Mouse (Mus musculus): ENCODE results near the gene Ergic3. TPM values are rescaled to one million over a fixed set of nuclear protein-coding genes. Genes with fewer than 3 reads are reported as not detected.
A peak's percentile ranks its signal among the peaks of the same experiment; 100 is the strongest.

The Ergic3 gene
- 160 TPM in 2 replicates for total RNA-seq (2014; fragmentation: Nextera tagmentation)
- total RNA-seq (2017), result 68.0 and 100 TPM in 2 replicates

DNA sequence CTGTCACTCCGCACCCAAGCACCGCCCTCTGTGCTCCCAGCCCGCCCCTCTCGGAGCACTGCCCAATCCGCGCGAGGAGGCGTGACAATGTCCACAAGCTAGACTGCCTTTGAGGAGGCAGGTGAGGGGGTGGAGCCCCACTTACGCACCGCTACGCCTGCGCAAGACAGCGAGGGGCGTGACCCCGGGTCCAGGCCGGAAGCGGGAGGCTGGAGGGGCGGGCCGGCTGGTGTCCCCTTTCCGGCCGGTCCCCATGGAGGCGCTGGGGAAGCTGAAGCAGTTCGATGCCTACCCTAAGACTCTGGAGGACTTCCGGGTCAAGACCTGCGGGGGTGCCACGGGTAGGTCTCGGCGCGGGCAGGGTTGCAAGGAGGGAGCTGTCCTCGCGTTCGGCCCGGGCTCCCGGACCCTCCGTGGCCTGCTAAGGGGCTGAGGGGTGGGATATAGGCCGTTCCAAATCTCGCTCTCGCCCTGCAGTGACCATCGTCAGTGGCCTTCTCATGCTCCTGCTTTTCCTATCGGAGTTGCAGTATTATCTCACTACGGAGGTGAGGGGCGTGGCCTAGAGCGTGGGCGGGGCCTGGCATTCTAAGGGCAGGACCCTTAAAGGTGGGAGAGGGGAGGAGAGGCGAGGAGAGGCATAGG is at the start of gene Ergic3, which contains the start of gene 6430550D23Rik:
TSS of gene Ergic3 (plus strand) at position 158 of the 645 bp plus-strand sequence.
TSS of gene 6430550D23Rik (minus strand) at position 90 of the 645 bp plus-strand sequence.
- ATAC-seq (replicated peaks; ENCODE audit: low FRiP score, low TSS enrichment, poor library complexity, severe bottlenecking), result peak; percentile 98

GRCm38 (mm10) chr2:155959981-155960380 is 47.9 kb upstream of the Ergic3 start:
- no peak for ATAC-seq (replicated peaks; ENCODE audit: low FRiP score, low TSS enrichment, poor library complexity, severe bottlenecking)

DNA sequence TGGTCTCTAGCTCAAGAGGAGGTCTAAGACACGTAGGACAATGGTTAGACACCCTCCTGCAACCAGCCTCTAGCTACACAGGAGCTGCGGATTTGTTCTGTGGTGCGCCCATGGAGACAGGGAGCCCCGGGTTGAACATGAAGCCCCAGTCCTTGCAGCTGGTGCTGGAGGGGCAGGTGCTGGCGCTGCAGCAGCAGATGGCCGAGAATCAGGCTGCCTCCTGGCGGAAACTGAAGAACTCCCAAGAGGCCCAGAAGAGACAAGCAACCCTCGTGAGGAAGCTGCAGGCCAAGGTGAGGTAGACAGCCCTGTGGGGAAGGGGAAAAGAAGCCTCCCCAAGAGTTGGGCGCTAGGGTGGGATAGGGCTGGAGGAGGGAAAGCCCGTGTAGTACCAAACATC is 46.0 kb upstream of the Ergic3 start:
- no peak for ATAC-seq (replicated peaks; ENCODE audit: low FRiP score, low TSS enrichment, poor library complexity, severe bottlenecking)

DNA sequence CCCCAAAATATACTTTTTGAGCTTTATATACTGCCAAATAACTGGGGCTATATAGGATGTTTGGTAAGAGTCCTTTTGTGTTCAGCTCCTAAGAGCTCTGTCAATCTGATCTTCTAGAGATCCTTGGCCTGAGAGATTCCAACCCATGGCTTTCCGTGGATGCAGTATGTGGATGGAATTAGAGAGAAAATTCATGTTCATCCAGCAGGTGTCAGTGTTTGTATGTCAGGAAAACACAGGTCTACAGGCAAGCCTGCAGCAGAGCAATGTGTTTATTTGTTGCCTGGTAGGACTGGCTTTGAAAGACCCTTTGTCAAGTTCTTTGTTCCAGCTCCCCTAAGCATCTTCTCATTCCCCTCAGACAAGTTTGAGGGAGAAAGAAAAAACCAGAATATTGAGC is 44.9 kb upstream of the Ergic3 start:
- 0 out of 2 replicates have a peak, but pooled peaks have one; percentile 40 for ATAC-seq (replicated peaks; ENCODE audit: low FRiP score, low TSS enrichment, poor library complexity, severe bottlenecking)

DNA sequence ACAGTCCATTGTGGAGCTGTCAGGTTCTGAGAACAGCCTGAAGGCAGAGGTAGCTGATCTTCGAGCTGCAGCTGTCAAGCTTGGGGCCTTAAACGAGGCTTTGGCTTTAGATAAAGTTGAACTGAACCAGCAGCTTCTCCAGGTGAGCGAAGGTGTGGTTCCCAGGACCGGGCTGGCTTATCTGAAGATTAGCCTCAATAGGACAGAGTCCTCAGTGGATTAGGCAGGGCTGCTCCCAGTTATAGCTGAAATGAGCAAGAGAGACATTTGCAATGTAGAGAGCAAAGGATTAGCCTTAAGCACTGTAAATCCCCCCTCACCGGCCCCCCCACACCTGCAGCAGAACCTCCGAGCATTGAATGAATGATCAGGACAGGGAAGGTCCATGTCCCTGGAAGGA is 34.5 kb upstream of the Ergic3 start:
- ATAC-seq (replicated peaks; ENCODE audit: low FRiP score, low TSS enrichment, poor library complexity, severe bottlenecking), result no peak

DNA sequence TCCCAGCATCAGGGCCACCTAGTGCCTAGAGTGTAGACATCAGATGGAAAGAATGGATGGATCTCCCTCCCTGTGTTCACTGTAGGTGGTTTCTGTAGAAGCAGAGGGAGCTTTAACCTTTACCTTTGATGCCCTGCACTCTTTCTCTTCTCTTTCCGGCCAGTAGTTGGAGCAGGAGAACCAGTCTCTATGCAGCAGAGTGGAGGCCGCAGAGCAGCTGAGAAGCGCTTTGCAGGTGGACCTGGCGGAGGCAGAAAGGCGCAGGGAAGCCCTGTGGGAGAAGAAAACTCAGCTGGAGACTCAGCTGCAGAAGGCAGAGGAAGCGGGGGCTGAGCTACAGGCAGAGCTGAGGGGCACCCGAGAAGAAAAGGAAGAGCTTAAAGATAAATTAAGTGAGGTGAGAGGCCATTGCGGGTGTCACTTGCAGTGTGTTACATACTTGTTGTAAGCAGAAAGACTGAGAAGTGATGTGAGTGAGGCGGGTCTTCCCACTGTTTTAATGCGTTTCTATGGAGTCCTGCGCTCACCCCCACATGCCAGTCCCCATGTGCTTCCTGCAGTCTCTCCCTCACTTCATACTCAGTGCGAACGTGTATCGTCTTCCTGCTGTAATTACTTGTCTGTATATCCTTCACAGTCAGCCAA is 33.6 kb upstream of the Ergic3 start:
- ATAC-seq (replicated peaks; ENCODE audit: low FRiP score, low TSS enrichment, poor library complexity, severe bottlenecking), result no peak

DNA sequence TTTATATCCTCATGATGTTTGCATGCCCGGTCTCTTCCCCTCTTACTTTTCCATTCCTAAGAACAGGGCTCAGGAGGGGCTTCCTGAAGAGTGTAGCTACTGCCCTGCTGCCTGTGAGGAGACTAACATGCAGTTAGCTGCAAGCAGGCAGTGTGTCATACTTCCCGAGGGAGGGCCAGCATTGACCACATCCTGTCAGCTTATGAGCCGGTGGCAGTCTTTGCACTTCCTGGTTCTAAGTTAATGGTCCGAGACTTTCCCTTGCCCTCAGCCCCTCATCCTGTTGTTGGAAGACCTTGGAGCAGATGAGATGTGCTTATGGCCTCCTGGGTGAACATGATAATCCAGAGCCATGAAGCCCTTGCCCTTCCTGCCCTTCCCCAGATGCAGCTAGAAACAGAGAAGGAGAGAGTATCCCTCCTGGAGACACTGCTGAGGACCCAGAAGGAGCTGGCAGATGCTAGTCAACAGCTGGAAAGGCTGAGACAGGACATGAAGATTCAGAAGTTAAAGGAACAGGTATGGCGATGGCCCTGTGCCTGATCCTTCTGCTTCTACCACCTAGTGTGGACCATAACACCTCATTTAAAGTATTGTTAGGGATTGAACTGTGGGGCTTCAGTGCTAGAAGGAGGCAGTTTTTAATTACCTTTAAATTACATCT is 28.4 kb upstream of the Ergic3 start:
- no peak; the same call in 1 of the 2 replicates for ATAC-seq (replicated peaks; ENCODE audit: low FRiP score, low TSS enrichment, poor library complexity, severe bottlenecking)

DNA sequence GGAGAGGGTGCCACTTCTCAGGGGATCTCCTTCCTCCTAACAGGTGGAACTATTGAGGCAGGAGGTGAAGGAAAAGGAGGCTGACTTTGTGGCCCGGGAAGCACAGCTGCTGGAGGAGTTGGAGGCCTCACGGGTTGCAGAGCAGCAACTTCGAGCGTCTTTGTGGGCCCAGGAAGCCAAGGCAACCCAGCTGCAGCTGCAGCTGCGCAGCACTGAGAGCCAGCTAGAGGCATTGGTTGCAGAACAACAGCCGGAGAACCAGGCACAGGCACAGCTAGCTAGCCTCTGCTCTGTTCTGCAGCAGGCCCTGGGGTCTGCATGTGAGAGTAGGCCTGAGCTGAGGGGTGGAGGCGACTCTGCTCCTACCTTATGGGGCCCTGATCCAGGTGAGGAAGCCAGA is 22.1 kb upstream of the Ergic3 start:
- ATAC-seq (replicated peaks; ENCODE audit: low FRiP score, low TSS enrichment, poor library complexity, severe bottlenecking), result no peak

DNA sequence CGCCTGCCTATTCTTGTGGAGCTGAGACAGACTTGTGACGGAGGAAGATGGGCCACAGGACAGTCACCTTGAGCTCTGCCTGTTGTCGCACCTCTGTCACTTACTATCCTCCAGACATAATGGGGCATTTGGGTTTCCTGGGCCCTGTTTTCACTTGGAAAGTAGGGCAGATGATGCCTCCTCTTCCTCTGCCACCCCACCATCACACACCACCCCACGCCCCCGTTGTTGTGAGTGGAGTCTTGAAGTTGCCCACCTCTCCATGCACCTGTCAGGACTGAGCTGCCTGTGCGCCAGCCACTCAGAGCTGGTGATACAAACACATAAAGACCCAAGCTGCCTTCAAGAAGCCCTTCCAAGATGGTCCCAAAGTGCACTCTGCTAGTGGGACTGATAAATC is 20.7 kb upstream of the Ergic3 start:
- ATAC-seq (replicated peaks; ENCODE audit: low FRiP score, low TSS enrichment, poor library complexity, severe bottlenecking), result no peak

- peak; percentile 93 for ATAC-seq (replicated peaks; ENCODE audit: low FRiP score, low TSS enrichment, poor library complexity, severe bottlenecking)
Observed at GRCm38 (mm10) chr2:155989085-155989484, 18.8 kb upstream of the Ergic3 start.

DNA sequence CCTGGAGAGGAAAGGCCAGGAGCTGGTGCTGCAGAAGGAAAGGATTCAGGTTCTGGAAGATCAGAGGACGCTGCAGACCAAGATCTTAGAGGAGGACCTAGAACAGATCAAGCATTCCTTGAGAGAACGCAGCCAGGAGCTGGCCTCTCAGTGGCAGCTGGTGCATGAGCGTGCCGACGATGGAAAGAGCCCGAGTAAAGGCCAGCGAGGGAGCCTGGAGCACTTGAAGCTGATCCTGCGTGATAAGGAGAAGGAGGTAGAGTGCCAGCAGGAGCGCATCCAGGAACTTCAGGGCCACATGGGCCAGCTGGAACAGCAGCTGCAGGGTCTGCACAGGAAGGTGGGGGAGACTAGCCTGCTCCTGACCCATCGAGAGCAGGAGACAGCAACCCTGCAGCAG is 16.7 kb upstream of the Ergic3 start:
- no peak for ATAC-seq (replicated peaks; ENCODE audit: low FRiP score, low TSS enrichment, poor library complexity, severe bottlenecking)

- ATAC-seq (replicated peaks; ENCODE audit: low FRiP score, low TSS enrichment, poor library complexity, severe bottlenecking), result peak; percentile 42
Observed at GRCm38 (mm10) chr2:155991863-155992321, 16.0 kb upstream of the Ergic3 start.

DNA sequence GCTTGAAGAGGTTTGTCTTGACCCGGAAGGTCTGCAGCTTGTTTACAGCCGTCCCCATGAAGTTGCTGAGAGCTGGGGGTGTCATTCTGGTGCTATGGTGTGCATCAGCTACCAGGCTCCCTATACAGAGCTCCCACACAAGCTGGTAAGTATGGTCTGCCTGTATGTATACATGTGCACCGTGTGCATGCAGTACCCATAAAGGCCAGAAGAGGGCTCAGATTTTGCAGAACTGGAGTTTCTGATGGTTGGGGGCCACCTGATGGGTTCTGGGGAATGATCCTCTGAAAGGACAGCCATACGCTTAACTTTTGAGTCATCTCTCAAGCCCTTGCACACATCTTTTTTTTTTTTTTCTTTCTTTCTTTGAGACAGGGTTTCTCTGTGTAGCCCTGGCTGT is 2.5 kb upstream of the Ergic3 start:
- ATAC-seq (replicated peaks; ENCODE audit: low FRiP score, low TSS enrichment, poor library complexity, severe bottlenecking), result no peak

DNA sequence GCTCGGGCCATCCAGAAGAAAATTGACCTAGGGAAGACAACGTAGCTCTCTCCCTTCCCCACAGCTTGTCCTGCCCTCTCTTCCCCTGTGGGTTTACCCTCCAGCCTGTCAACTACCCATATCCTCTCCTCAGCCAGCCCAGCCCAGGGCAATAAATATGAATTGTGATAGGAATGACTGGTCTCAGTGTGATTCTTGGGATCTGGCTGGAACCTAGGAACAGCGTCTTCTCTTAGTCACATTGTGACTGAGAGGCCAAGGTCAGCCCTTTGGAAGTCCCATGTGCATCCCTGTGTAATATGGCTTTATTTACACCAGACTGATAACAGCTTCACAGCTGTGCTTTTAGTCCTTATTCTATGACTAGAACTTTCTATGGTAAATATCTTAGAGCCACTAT is 10.3 kb downstream of the Ergic3 start:
- ATAC-seq (replicated peaks; ENCODE audit: low FRiP score, low TSS enrichment, poor library complexity, severe bottlenecking), result no peak

DNA sequence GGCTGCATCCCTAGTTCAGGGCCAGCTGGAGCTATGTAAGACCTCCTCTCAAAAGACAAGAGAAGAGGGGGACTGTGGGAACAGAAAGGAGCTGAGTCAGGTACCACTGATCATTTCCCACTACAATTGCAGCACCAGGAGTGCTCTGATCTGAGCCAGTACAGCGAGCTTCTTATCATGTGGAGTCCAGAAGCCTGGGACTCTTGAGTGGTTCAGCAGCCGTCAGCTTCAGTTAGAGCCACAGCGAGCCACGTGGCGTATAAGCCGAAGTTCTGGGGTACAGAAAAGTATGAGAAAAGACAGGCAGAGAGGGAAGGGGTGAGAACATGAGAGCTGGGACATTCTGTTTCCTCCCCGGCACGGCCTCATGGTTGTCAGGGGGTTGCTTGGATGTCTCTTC is 13.4 kb downstream of the Ergic3 start:
- peak; percentile 84 for ATAC-seq (replicated peaks; ENCODE audit: low FRiP score, low TSS enrichment, poor library complexity, severe bottlenecking)

- 0 out of 2 replicates have a peak, but pooled peaks have one; percentile 24 for ATAC-seq (replicated peaks; ENCODE audit: low FRiP score, low TSS enrichment, poor library complexity, severe bottlenecking)
Observed at GRCm38 (mm10) chr2:156021765-156022164, 13.9 kb downstream of the Ergic3 start.

DNA sequence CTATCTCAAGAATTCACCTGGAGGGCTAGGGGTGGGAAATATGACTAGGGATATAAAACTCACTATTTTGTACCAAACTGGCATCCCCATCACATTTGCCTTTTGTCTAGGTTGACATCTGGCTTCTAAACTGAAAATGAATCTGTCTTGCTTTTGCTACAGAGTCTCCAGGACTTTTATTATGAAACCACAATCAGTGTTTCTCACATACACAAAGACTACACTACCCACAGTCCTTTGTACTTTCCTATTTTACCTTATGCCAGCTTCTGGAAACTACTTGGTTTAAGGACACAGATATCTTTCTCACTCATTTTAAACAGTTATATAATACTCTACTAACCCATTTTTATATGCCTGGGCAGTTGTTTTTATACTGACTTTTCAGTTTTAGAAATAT is 17.6 kb downstream of the Ergic3 start:
- ATAC-seq (replicated peaks; ENCODE audit: low FRiP score, low TSS enrichment, poor library complexity, severe bottlenecking), result no peak

DNA sequence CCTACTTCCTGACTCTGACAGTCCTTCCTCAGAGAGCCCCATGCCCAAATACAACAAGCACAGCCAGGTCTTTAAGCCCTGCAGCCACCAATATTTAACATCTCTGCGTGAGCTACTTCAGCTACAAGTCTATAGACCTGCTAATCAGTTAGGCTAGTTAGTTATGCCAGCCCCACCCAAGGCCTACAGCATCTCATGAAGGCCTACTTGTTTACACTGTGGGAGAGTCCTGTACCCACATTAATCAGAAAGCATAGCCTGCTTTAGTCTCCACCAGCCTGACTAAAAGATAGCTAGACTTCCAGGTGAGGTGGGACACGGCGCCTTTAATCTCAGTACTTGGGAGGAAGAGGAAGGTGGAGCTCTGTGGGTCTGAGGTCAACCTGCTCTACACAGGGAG is 31.5 kb downstream of the Ergic3 start:
- ATAC-seq (replicated peaks; ENCODE audit: low FRiP score, low TSS enrichment, poor library complexity, severe bottlenecking), result no peak

- ATAC-seq (replicated peaks; ENCODE audit: low FRiP score, low TSS enrichment, poor library complexity, severe bottlenecking), result no peak
Observed at GRCm38 (mm10) chr2:156042903-156043302, 35.1 kb downstream of the Ergic3 start.

- peak; percentile 60 for ATAC-seq (replicated peaks; ENCODE audit: low FRiP score, low TSS enrichment, poor library complexity, severe bottlenecking)
Observed at GRCm38 (mm10) chr2:156047929-156048328, 40.1 kb downstream of the Ergic3 start.

Data from megakaryocyte-erythroid progenitor cell, adult 5-6 weeks (primary cell).